Mouse (Mus musculus): ENCODE measurements around the gene Wwtr1.

Gene Wwtr1

GRCm38 (mm10) chr3:57562996-57563506 is 12.7 kb downstream of the Wwtr1 start:
- no peak for DNase-seq (ENCODE audit: low read depth in 1 of 2, low spot score in 2 of 2)

- DNase-seq (ENCODE audit: low read depth in 1 of 2, low spot score in 2 of 2): no peak
Measured at GRCm38 (mm10) chr3:57558761-57559160, 16.9 kb downstream of the Wwtr1 start.

- DNase-seq (ENCODE audit: low read depth in 1 of 2, low spot score in 2 of 2): no peak
Measured at GRCm38 (mm10) chr3:57557408-57557807, 18.3 kb downstream of the Wwtr1 start.

- no peak for DNase-seq (ENCODE audit: low read depth in 1 of 2, low spot score in 2 of 2)
Measured at GRCm38 (mm10) chr3:57555560-57555959, 20.1 kb downstream of the Wwtr1 start.

GRCm38 (mm10) chr3:57554890-57555239 is 20.8 kb downstream of the Wwtr1 start:
- DNase-seq (ENCODE audit: low read depth in 1 of 2, low spot score in 2 of 2): no peak

GRCm38 (mm10) chr3:57554124-57554889 is 21.4 kb downstream of the Wwtr1 start:
- no peak for DNase-seq (ENCODE audit: low read depth in 1 of 2, low spot score in 2 of 2)

- no peak for DNase-seq (ENCODE audit: low read depth in 1 of 2, low spot score in 2 of 2)
Measured at GRCm38 (mm10) chr3:57553108-57553507, 22.6 kb downstream of the Wwtr1 start.

GRCm38 (mm10) chr3:57551210-57551609 is 24.5 kb downstream of the Wwtr1 start:
- DNase-seq (ENCODE audit: low read depth in 1 of 2, low spot score in 2 of 2): no peak

- DNase-seq (ENCODE audit: low read depth in 1 of 2, low spot score in 2 of 2): no peak
Measured at GRCm38 (mm10) chr3:57550468-57551185, 25.1 kb downstream of the Wwtr1 start.

GRCm38 (mm10) chr3:57544154-57544553 is 31.6 kb downstream of the Wwtr1 start:
- no peak for DNase-seq (ENCODE audit: low read depth in 1 of 2, low spot score in 2 of 2)

GRCm38 (mm10) chr3:57542848-57543380 is 32.8 kb downstream of the Wwtr1 start:
- DNase-seq (ENCODE audit: low read depth in 1 of 2, low spot score in 2 of 2): no peak

GRCm38 (mm10) chr3:57541205-57541604 is 34.5 kb downstream of the Wwtr1 start:
- no peak for DNase-seq (ENCODE audit: low read depth in 1 of 2, low spot score in 2 of 2)

GRCm38 (mm10) chr3:57540474-57540873 is 35.2 kb downstream of the Wwtr1 start:
- DNase-seq (ENCODE audit: low read depth in 1 of 2, low spot score in 2 of 2): no peak

- no peak for DNase-seq (ENCODE audit: low read depth in 1 of 2, low spot score in 2 of 2)
Measured at GRCm38 (mm10) chr3:57535483-57536185, 40.1 kb downstream of the Wwtr1 start.

- DNase-seq (ENCODE audit: low read depth in 1 of 2, low spot score in 2 of 2): no peak
Measured at GRCm38 (mm10) chr3:57534450-57534849, 41.3 kb downstream of the Wwtr1 start.

GRCm38 (mm10) chr3:57533876-57534275 is 41.8 kb downstream of the Wwtr1 start:
- DNase-seq (ENCODE audit: low read depth in 1 of 2, low spot score in 2 of 2): no peak

- DNase-seq (ENCODE audit: low read depth in 1 of 2, low spot score in 2 of 2): no peak
Measured at GRCm38 (mm10) chr3:57532991-57533725, 42.6 kb downstream of the Wwtr1 start.

GRCm38 (mm10) chr3:57530836-57531235 is 44.9 kb downstream of the Wwtr1 start:
- no peak for DNase-seq (ENCODE audit: low read depth in 1 of 2, low spot score in 2 of 2)

- no peak for DNase-seq (ENCODE audit: low read depth in 1 of 2, low spot score in 2 of 2)
Measured at GRCm38 (mm10) chr3:57530221-57530620, 45.5 kb downstream of the Wwtr1 start.

- DNase-seq (ENCODE audit: low read depth in 1 of 2, low spot score in 2 of 2): no peak
Measured at GRCm38 (mm10) chr3:57527154-57527553, 48.6 kb downstream of the Wwtr1 start.

GRCm38 (mm10) chr3:57523093-57523492 is 52.6 kb downstream of the Wwtr1 start:
- no peak for DNase-seq (ENCODE audit: low read depth in 1 of 2, low spot score in 2 of 2)

All from monocyte, adult 2 months (primary cell).